Mouse (Mus musculus) right cerebral cortex, postnatal 14 days (tissue): ENCODE data around the gene Hydin.
A peak's percentile ranks its signal among the peaks of the same experiment; 100 is the strongest.
"Not testable (repeated sequence)": the region's sequence is repeated elsewhere in the genome, so short reads cannot be mapped to it uniquely, and the experiment has no call there.

ENCODE experiments used
- DNase-seq: peaks from one replicate; pipeline ENCODE4 v3.0.0; 2022

The Hydin gene

GRCm38 (mm10) chr8:110266741-110267140, at the start of gene Hydin:
Gene Hydin, plus strand, starts transcription at chr8:110266977.
- peak; percentile 90 for DNase-seq

GRCm38 (mm10) chr8:110217198-110217597, 49.6 kb upstream of the Hydin start:
- no peak for DNase-seq

- peak; percentile 100 for DNase-seq
Measured at GRCm38 (mm10) chr8:110217681-110218131, 49.1 kb upstream of the Hydin start.

- DNase-seq = no peak
Measured at GRCm38 (mm10) chr8:110218511-110218910, 48.3 kb upstream of the Hydin start.

- no peak for DNase-seq
Measured at GRCm38 (mm10) chr8:110220936-110221335, 45.8 kb upstream of the Hydin start.

GRCm38 (mm10) chr8:110230803-110231202, 36.0 kb upstream of the Hydin start:
- no peak for DNase-seq

GRCm38 (mm10) chr8:110242278-110243177, 24.2 kb upstream of the Hydin start:
- no peak for DNase-seq

GRCm38 (mm10) chr8:110244566-110244965, 22.2 kb upstream of the Hydin start:
- no peak for DNase-seq

GRCm38 (mm10) chr8:110247238-110247637, 19.5 kb upstream of the Hydin start:
- no peak for DNase-seq

GRCm38 (mm10) chr8:110253986-110254385, 12.8 kb upstream of the Hydin start:
- no peak for DNase-seq

- DNase-seq = no peak
Measured at GRCm38 (mm10) chr8:110265796-110266305, 926 bp upstream of the Hydin start.

GRCm38 (mm10) chr8:110267268-110267667, 491 bp downstream of the Hydin start:
- no peak for DNase-seq

- no peak for DNase-seq
Measured at GRCm38 (mm10) chr8:110270659-110271058, 3.9 kb downstream of the Hydin start.

- DNase-seq = no peak
Measured at GRCm38 (mm10) chr8:110273394-110273793, 6.6 kb downstream of the Hydin start.

- DNase-seq = peak; percentile 21
Measured at GRCm38 (mm10) chr8:110275465-110276258, 8.9 kb downstream of the Hydin start.

GRCm38 (mm10) chr8:110276259-110276560, 9.4 kb downstream of the Hydin start:
- no peak for DNase-seq

- no peak for DNase-seq
Measured at GRCm38 (mm10) chr8:110312715-110313114, 45.9 kb downstream of the Hydin start.

- no peak for DNase-seq
Measured at GRCm38 (mm10) chr8:110315826-110316225, 49.0 kb downstream of the Hydin start.

- DNase-seq = no peak
Measured at GRCm38 (mm10) chr8:110319586-110319985, 52.8 kb downstream of the Hydin start.

GRCm38 (mm10) chr8:110321446-110321845, 54.7 kb downstream of the Hydin start:
- no peak for DNase-seq

GRCm38 (mm10) chr8:110323981-110324574, 57.3 kb downstream of the Hydin start:
- no peak for DNase-seq

- DNase-seq = not testable (repeated sequence)
Measured at GRCm38 (mm10) chr8:110327120-110327519, 60.3 kb downstream of the Hydin start.

GRCm38 (mm10) chr8:110333376-110333775, 66.6 kb downstream of the Hydin start:
- no peak for DNase-seq
